ENCODE assay signal across 8 mouse cellular contexts in genomic region chr10:78351887-78352665, GRCm38 (mm10). TPM values are rescaled to one million over a fixed set of nuclear protein-coding genes. Genes with fewer than 3 reads are reported as not detected.
DNase-seq lines count a peak whose midpoint lies in the region; ATAC-seq lines count a peak whose summit lies in the region.

TSS of gene Agpat3 (minus strand) at chr10:78352489.

- peak within 1 kb of the TSS; percentile 93 for H3K4me3 ChIP-seq in hindbrain, embryonic 16.5 days (ENCODE audit: low read length)

- peak within 1 kb of the TSS; percentile 99 for H3K9ac ChIP-seq in hindbrain, embryonic 16.5 days (ENCODE audit: low read depth, low read length)

- H3K4me1 ChIP-seq in hindbrain, embryonic 16.5 days (ENCODE audit: control insufficient read depth, insufficient read depth, low read depth, low read length), result peaks cover 29% of the 10 kb centered on the region

- H3K27ac ChIP-seq in hindbrain, embryonic 16.5 days (ENCODE audit: low read depth, low read length), result peak within 1 kb of the TSS; percentile 82

- under 1% methylated on average over 52 of the region's 113 CpGs for WGBS in hindbrain, embryonic 16.5 days

- H3K36me3 ChIP-seq in hindbrain, embryonic 16.5 days (ENCODE audit: control insufficient read depth, insufficient read depth, low read length), result no peaks in the 10 kb centered on the region

- H3K4me2 ChIP-seq in hindbrain, embryonic 16.5 days (ENCODE audit: low read length), result peak within 1 kb of the TSS; percentile 85

- ATAC-seq in hindbrain, embryonic 16.5 days, result peak; percentile 85

- no peaks in the 10 kb centered on the region for H3K27me3 ChIP-seq in hindbrain, embryonic 16.5 days (replicated peaks; ENCODE audit: control insufficient read depth, insufficient read depth, low read length)

- peak; percentile 77 for DNase-seq in MN1 (ENCODE audit: low spot score)
- DNase-seq in cerebellum, postnatal 36 days, result peak; percentile 65 to 72
- DNase-seq in gastrocnemius, adult 8-10 months (ENCODE audit: low spot score in 2 of 2), result peak; percentile 23 to 27
- peak; percentile 41 for DNase-seq in left cerebral cortex, adult 11 months (ENCODE audit: low spot score)
- DNase-seq in lung, postnatal 36 days, result peak; percentile 53
- peak; percentile 79 for DNase-seq in retina, postnatal 1 day
- peak; percentile 77 for DNase-seq in thymus, postnatal 4 days

- H3K9me3 ChIP-seq in hindbrain, embryonic 16.5 days (ENCODE audit: control insufficient read depth, low read length), result no peaks in the 10 kb centered on the region

RNA-seq across cellular contexts. Expression of gene Agpat3, which starts in this region (rescaled TPM):
- total RNA-seq in gastrocnemius, adult 8-10 months (2022), result 100 to 1,000 TPM; 107 to 126 (median 122) TPM
- polyA plus RNA-seq in hindbrain, embryonic 16.5 days (2015; fragmentation: Nextera tagmentation; extraction: Ambion mirVana), result 44.0 and 70.1 TPM in 2 replicates

Comparison
In these comparisons a context has a peak if more than half of its experiments do, and no peak if none do; other contexts are left out.
1. Peak in every context shown above with its lines: DNase-seq, ATAC-seq, H3K4me3 ChIP-seq and H3K27ac ChIP-seq.
2. DNase-seq: peak in every context shown above with its lines; median percentile 79 in retina, postnatal 1 day; 77 in MN1; 77 in thymus, postnatal 4 days; 68 in cerebellum, postnatal 36 days; 53 in lung, postnatal 36 days; 41 in left cerebral cortex, adult 11 months; 25 in gastrocnemius, adult 8-10 months.